Mouse (Mus musculus) kidney, postnatal 0 days (tissue): Measurements from ENCODE around the gene Krtap5-2. TPM values are rescaled to one million over a fixed set of nuclear protein-coding genes. Genes with fewer than 3 reads are reported as not detected.
"Not testable (repeated sequence)": the region's sequence is repeated elsewhere in the genome, so short reads cannot be mapped to it uniquely, and the experiment has no call there.

Experiments
- ATAC-seq: fragments of 200-750 bp; cut with Nextera tagmentation; replicated peaks from 2 replicates; pipeline ENCODE4 v1.8.0; 2017; ENCODE audit warnings: low read depth, moderate number of reproducible peaks, moderate TSS enrichment, moderate library complexity; ENCODE audit not compliant: low FRiP score
- DNase-seq: peaks from one replicate; pipeline ENCODE4 v3.0.0-alpha.2; 2016; ENCODE audit warnings: low spot score
- H3K27ac ChIP-seq: fragments of 300-500 bp; sonication (generic); 2 replicates; pipeline ENCODE4 v1.5.1; 2014; ENCODE audit warnings: mild to moderate bottlenecking
- H3K27me3 ChIP-seq: fragments of 300-500 bp; sonication (generic); 2 replicates; pipeline ENCODE4 v1.6.1; 2014; ENCODE audit warnings: low read length, mixed read lengths; ENCODE audit not compliant: insufficient read depth
- H3K36me3 ChIP-seq: fragments of 300-500 bp; sonication (generic); 2 replicates; pipeline ENCODE4 v1.6.1; 2014; ENCODE audit warnings: low read length, mixed read lengths; ENCODE audit not compliant: insufficient read depth
- H3K4me1 ChIP-seq: fragments of 300-500 bp; sonication (generic); replicated peaks from 2 replicates; pipeline ENCODE4 v1.6.1; 2014; ENCODE audit warnings: antibody characterized with exemption, low read length, mixed read lengths; ENCODE audit not compliant: insufficient read depth
- H3K4me2 ChIP-seq: fragments of 300-500 bp; sonication (generic); 2 replicates; pipeline ENCODE4 v1.6.1; 2014; ENCODE audit warnings: mild to moderate bottlenecking, low read length, moderate library complexity, mixed read lengths
- H3K4me3 ChIP-seq: fragments of 300-500 bp; sonication (generic); replicated peaks from 2 replicates; pipeline ENCODE4 v1.5.1; 2014; ENCODE audit warnings: low read depth, low read length
- H3K9ac ChIP-seq: fragments of 300-500 bp; sonication (generic); 2 replicates; pipeline ENCODE4 v1.6.1; 2014; ENCODE audit warnings: low read depth, low read length
- H3K9me3 ChIP-seq: fragments of 300-500 bp; sonication (generic); replicated peaks from 2 replicates; pipeline ENCODE4 v1.6.1; 2016; ENCODE audit warnings: low read length, inconsistent platforms, mixed read lengths
- CTCF ChIP-seq: IDR thresholded peaks from 2 replicates; pipeline ENCODE4 v1.5.1; 2016; ENCODE audit warnings: antibody characterized with exemption, low read depth, mild to moderate bottlenecking, moderate library complexity
- WGBS: fragments of 180-500 bp; shearing (Covaris S2); extraction: QIAGEN DNeasy Blood & Tissue Kit; methylation state at CpG from one replicate; pipeline ENCODE4 v1.1.7; 2014; 5-methylcytosine and 5-hydroxymethylcytosine counted together
- polyA plus RNA-seq: library from polyadenylated mRNA; unstranded; fragments of >200 nt; fragmentation: Nextera tagmentation; extraction: Ambion mirVana; gene quantifications from 2 replicates; pipeline ENCODE4 v1.2.1, GENCODE M21; 2015

Krtap5-2 gene
- polyA plus RNA-seq, 1 experiment from 2014 or later: not detected

GRCm38 (mm10) chr7:142159366-142159765, 16.4 kb downstream of the Krtap5-2 start:
- DNase-seq: no peak
- 93% methylated on average over 3 of the region's 3 CpGs for WGBS
- Histone ChIP-seq H3K36me3 (no peaks in the 10 kb centered on the region), H3K9me3 (no peaks in the 10 kb centered on the region), H3K4me1 (no peaks in the 10 kb centered on the region), H3K4me2 (no peak overlapping the region), H3K27ac (no peak overlapping the region), H3K9ac (no peak overlapping the region), H3K4me3 (no peak overlapping the region), H3K27me3 (no peaks in the 10 kb centered on the region)
- TF ChIP-seq CTCF: no peak
- ATAC-seq: no peak

GRCm38 (mm10) chr7:142157013-142157412, 18.8 kb downstream of the Krtap5-2 start, which contains the start of gene Gm29735:
Gm29735 (minus strand) TSS chr7:142157113.
- H3K4me3 ChIP-seq, H3K27ac ChIP-seq, H3K27me3 ChIP-seq, ATAC-seq, H3K36me3 ChIP-seq, H3K4me1 ChIP-seq, DNase-seq, H3K9ac ChIP-seq, H3K4me2 ChIP-seq, H3K9me3 ChIP-seq: not testable (repeated sequence)
- 30% methylated on average over 2 of the region's 2 CpGs for WGBS

GRCm38 (mm10) chr7:142155308-142155707, 20.5 kb downstream of the Krtap5-2 start:
- no peaks in the 10 kb centered on the region for H3K9me3 ChIP-seq
- H3K27me3 ChIP-seq: no peaks in the 10 kb centered on the region
- no peak overlapping the region for H3K27ac ChIP-seq
- WGBS: 69% methylated on average over 1 of the region's 1 CpGs
- no peaks in the 10 kb centered on the region for H3K36me3 ChIP-seq
- TF ChIP-seq CTCF: no peak
- no peak overlapping the region for H3K4me2 ChIP-seq
- H3K4me3 ChIP-seq: no peak overlapping the region
- ATAC-seq (no peak), DNase-seq (no peak)
- no peak overlapping the region for H3K9ac ChIP-seq
- no peaks in the 10 kb centered on the region for H3K4me1 ChIP-seq

- TF ChIP-seq CTCF: no peak
- H3K36me3 ChIP-seq: no peaks in the 10 kb centered on the region
- H3K27ac ChIP-seq: no peak overlapping the region
- DNase-seq: no peak
- no peak for ATAC-seq
- no peak overlapping the region for H3K4me2 ChIP-seq
- H3K9me3 ChIP-seq: no peaks in the 10 kb centered on the region
- H3K4me3 ChIP-seq: no peak overlapping the region
- H3K9ac ChIP-seq: no peak overlapping the region
- whole genome bisulfite sequencing: 79% methylated on average over 4 of the region's 4 CpGs
- no peaks in the 10 kb centered on the region for H3K4me1 ChIP-seq
- H3K27me3 ChIP-seq: no peaks in the 10 kb centered on the region
These were observed 23.6 kb downstream of the Krtap5-2 start for GRCm38 (mm10) chr7:142152191-142152590.

- no peaks in the 10 kb centered on the region for H3K27me3 ChIP-seq
These were observed 27.2 kb downstream of the Krtap5-2 start for GRCm38 (mm10) chr7:142148633-142149032.

GRCm38 (mm10) chr7:142146033-142146432, 29.8 kb downstream of the Krtap5-2 start:
- no peaks in the 10 kb centered on the region for H3K27me3 ChIP-seq
- no peaks in the 10 kb centered on the region for H3K36me3 ChIP-seq
- no peak overlapping the region for H3K27ac ChIP-seq
- no peak overlapping the region for H3K9ac ChIP-seq
- ATAC-seq (no peak), DNase-seq (peak; percentile 84)
- no peaks in the 10 kb centered on the region for H3K9me3 ChIP-seq
- 0% methylated on average over 1 of the region's 1 CpGs for WGBS
- no peaks in the 10 kb centered on the region for H3K4me1 ChIP-seq
- no peak overlapping the region for H3K4me3 ChIP-seq
- TF ChIP-seq CTCF: peak; percentile 76
- H3K4me2 ChIP-seq: no peak overlapping the region

More at GRCm38 (mm10) chr7:142148633-142149032, 27.2 kb downstream of the Krtap5-2 start:
- Histone ChIP-seq H3K4me1 (no peaks in the 10 kb centered on the region), H3K4me3 (no peak overlapping the region), H3K27ac (no peak overlapping the region), H3K9ac (no peak overlapping the region), H3K9me3 (no peaks in the 10 kb centered on the region), H3K4me2 (no peak overlapping the region), H3K36me3 (no peaks in the 10 kb centered on the region)
- DNase-seq (no peak), ATAC-seq (no peak)
- no peak for TF ChIP-seq CTCF

GRCm38 (mm10) chr7:142145413-142145940, 30.3 kb downstream of the Krtap5-2 start:
- peak; percentile 40; the same call in 1 of the 2 replicates for TF ChIP-seq CTCF
- ATAC-seq (no peak), DNase-seq (peak; percentile 14)
- H3K9ac ChIP-seq: no peak overlapping the region
- no peaks in the 10 kb centered on the region for H3K4me1 ChIP-seq
- H3K36me3 ChIP-seq: no peaks in the 10 kb centered on the region
- no peak overlapping the region for H3K27ac ChIP-seq
- H3K27me3 ChIP-seq: no peaks in the 10 kb centered on the region
- H3K4me3 ChIP-seq: no peak overlapping the region
- H3K9me3 ChIP-seq: no peaks in the 10 kb centered on the region
- WGBS: 32% methylated on average over 4 of the region's 4 CpGs
- no peak overlapping the region for H3K4me2 ChIP-seq
